Mouse (Mus musculus) embryonic fibroblast, embryonic 13.5 days (primary cell): ENCODE results near the gene Cnmd.

Experiments
- CTCF ChIP-seq: IDR thresholded peaks from 2 replicates; pipeline ENCODE4 v1.5.1; 2011; ENCODE audit warnings: mild to moderate bottlenecking, control low read depth, low read length, moderate library complexity, borderline replicate concordance; ENCODE audit not compliant: insufficient read depth
- POLR2A ChIP-seq: IDR thresholded peaks from 2 replicates; pipeline ENCODE4 v1.6.1; 2011; ENCODE audit warnings: low read depth, mild to moderate bottlenecking, control low read depth, low read length, moderate library complexity

DNA sequence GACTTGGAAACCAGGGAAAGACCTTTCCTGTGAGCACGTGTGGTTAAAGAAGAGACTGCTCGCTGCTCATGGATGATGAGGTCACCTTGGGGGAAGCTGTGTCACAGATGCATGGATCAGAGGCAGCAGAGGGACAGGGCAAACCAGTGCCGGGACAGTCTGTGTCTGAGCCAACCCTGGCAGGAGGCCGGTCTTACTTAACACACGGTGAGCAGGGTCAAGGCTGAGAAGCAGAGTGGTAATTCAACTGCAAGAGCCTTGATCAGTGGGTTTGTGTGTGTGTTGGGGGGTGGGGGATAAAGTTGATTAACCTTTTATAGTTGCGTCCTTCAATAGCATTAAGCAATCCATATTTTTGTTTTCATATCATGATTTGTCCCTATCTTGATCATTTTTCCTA lies 37.4 kb upstream of the Cnmd start:
- no peak for TF ChIP-seq POLR2A
- TF ChIP-seq CTCF = no peak
